Mouse (Mus musculus): Measurements from ENCODE around the gene Gm9803. TPM values are rescaled to one million over a fixed set of nuclear protein-coding genes. Genes with fewer than 3 reads are reported as not detected.

Gm9803 gene
- polyA plus RNA-seq, 1 experiment from 2014 or later: 16.5 TPM

DNA sequence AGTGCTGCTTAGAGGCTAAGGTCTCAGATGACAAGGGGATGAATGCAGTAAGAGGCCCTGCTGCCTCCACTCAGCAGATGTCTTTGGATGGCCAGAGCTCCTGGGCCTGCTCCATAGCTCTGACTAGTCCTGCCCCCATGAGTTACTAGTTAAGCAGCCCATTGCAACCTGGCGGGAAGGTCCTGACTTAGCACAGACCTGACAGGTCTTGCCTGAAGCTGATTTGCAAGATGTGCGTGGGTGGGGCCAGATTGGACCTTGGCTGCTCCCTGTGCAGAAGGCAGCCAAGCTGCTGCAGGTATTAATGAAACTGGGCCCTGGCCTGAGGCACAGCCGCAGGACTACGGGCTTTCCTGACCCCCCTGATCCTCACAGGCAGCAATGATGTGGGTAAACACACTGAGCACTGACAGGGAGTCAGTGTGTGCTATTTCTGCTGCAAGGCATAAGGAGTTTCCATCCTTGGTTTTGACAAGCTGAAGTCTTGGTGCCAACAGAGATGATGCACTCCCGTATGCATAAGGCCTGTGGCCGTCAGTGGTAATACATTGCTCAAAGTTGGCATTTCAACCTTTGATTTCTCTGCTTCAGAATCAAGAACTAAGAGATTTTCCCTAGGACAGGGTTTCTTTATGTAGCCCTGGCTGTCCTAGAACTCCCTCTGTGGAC is 6.8 kb upstream of the Gm9803 start:
- ATAC-seq (replicated peaks; ENCODE audit: insufficient number of reproducible peaks, insufficient read depth, low FRiP score, low read depth): no peak
- no peak overlapping the region for H3K4me3 ChIP-seq
- H3K9ac ChIP-seq: no peak overlapping the region
- no peak overlapping the region for H3K27ac ChIP-seq
- H3K9me3 ChIP-seq (replicated peaks): no peaks in the 10 kb centered on the region
- peaks cover 8% of the 10 kb centered on the region for H3K36me3 ChIP-seq
- peaks cover 14% of the 10 kb centered on the region for H3K4me1 ChIP-seq (replicated peaks)
- WGBS: 70% methylated on average over 6 of the region's 6 CpGs
- H3K4me2 ChIP-seq: no peak overlapping the region
- H3K27me3 ChIP-seq: no peaks in the 10 kb centered on the region

DNA sequence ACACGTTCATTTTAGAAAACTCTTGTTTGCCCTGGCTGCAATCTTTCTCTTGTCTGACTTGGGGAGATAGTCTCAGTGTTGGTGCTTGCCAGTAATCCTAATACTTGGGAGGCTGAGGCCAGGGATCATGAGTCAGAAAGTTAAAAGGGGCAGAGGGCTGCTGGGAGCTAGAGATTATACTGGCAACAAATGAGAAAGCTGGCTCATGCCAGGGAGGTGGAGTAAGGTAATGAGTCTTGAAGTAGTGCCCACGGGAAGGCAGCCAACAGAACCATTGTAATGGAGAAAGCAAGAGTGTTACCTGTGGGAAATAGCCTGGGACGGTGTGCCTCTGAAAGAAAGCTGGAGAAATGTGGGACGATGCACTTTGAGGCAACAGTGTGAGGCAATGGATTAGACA is 6.0 kb upstream of the Gm9803 start:
- Histone ChIP-seq H3K4me2 (no peak overlapping the region), H3K9ac (no peak overlapping the region), H3K4me3 (no peak overlapping the region), H3K27ac (no peak overlapping the region), H3K4me1 (replicated peaks) (peaks cover 14% of the 10 kb centered on the region), H3K27me3 (no peaks in the 10 kb centered on the region), H3K36me3 (peaks cover 5% of the 10 kb centered on the region; the same call in 1 of the 2 replicates), H3K9me3 (replicated peaks) (no peaks in the 10 kb centered on the region)
- no peak; the same call in 1 of the 2 replicates for ATAC-seq (replicated peaks; ENCODE audit: insufficient number of reproducible peaks, insufficient read depth, low FRiP score, low read depth)
- WGBS: 41% methylated on average over 4 of the region's 4 CpGs

DNA sequence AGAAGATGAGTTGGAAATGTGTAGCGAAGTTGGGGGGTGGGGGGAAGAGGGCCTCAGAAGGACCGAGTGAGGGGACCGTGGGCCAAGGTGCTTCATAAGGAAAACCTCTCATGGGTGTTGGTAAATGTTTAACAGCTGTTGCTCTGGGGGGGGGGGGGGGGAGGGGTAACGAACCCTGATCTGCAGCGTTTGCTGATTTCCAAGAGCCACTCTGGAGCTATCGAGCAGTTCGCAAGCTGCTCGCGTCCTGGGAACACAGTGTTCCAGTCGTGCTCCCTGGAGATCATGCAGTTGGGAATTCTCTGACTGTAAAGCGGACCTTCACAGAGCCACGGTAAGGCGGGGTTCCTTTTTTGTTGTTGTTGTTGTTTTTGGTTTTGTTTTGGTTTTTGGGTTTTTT is 5.5 kb upstream of the Gm9803 start:
- no peak for ATAC-seq (replicated peaks; ENCODE audit: insufficient number of reproducible peaks, insufficient read depth, low FRiP score, low read depth)

DNA sequence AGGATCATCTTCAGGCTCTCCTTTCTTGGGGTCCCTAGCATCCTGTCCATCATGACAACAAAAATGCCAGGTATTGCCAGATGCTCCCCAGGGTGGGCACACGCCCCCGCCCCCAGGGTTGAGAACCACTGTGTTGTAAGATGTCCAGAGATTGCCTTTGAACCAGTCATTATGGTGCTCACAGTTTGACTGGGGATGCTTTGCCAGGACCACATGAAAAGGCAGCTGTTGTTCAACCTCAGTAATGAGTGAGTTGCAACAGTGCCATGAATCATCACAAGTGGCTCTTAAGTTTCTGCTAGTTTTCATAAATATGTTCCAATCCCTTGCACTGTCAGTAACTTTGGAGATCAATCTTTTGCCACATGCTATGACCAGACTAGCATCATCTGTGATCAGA is 3.9 kb upstream of the Gm9803 start:
- WGBS: 94% methylated on average over 2 of the region's 2 CpGs
- Histone ChIP-seq H3K36me3 (peaks cover 4% of the 10 kb centered on the region), H3K9me3 (replicated peaks) (no peaks in the 10 kb centered on the region), H3K9ac (no peak overlapping the region), H3K27me3 (no peaks in the 10 kb centered on the region), H3K27ac (no peak overlapping the region), H3K4me1 (replicated peaks) (peaks cover 14% of the 10 kb centered on the region), H3K4me2 (no peak overlapping the region), H3K4me3 (no peak overlapping the region)
- no peak for ATAC-seq (replicated peaks; ENCODE audit: insufficient number of reproducible peaks, insufficient read depth, low FRiP score, low read depth)

More for the DNA sequence above, 5.5 kb upstream of the Gm9803 start:
- Histone ChIP-seq H3K4me2 (no peak overlapping the region), H3K27me3 (no peaks in the 10 kb centered on the region), H3K9ac (no peak overlapping the region), H3K27ac (no peak overlapping the region), H3K4me1 (replicated peaks) (peaks cover 14% of the 10 kb centered on the region), H3K9me3 (replicated peaks) (no peaks in the 10 kb centered on the region), H3K4me3 (no peak overlapping the region), H3K36me3 (no peaks in the 10 kb centered on the region)
- WGBS: 67% methylated on average over 12 of the region's 13 CpGs

DNA sequence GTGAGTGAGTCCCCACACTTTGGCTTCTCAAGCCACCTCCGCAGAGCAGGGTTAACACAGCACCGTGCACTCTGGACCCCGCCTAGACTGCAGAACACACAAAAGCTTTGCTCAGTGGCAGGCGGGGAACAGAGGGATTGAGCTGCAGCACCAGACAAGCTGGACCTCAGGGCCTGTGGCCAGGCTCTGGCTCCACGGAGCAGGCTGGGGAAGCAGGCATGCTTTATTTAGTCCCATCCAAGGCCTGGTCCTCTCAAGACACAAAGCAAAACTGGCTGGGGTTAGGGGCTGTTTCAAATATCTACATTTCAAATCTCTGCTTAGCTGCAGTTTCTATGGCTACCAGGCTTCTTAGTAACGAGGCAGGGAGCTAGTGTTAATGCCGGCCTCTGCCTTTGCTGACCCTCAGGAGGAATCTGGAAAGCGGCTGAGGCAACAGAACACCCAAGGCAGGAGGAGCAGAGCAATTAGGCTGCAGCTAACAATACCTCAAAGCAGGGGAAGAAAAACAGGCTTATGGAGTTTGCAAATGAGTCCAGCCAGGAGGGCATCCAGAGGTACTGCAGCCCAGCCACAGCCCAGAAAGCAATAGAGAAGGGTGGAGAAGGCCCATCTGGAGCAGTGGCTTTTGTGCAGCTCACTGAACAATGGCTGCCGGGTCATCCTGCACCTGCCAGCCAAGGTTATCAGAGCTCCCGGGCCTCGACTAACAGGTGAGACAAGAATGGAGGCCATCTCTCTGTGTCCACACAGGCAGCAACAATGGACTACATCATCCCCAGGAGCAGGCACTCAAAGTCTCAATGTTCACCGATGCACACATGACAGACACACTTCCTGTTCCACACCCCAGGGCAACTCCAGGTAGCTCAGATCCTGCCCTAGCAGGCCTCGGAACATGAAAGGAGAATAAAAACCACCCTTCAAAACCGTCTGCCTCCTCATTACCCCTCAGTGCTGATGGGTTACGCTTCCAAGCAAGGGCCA is 3.7 kb downstream of the Gm9803 start:
- no peaks in the 10 kb centered on the region for H3K27me3 ChIP-seq
- H3K9ac ChIP-seq: no peak overlapping the region
- no peaks in the 10 kb centered on the region for H3K4me1 ChIP-seq (replicated peaks)
- no peak overlapping the region for H3K27ac ChIP-seq
- 60% methylated on average over 15 of the region's 15 CpGs for WGBS
- no peaks in the 10 kb centered on the region for H3K9me3 ChIP-seq (replicated peaks)
- H3K4me2 ChIP-seq: no peak overlapping the region
- H3K36me3 ChIP-seq: peaks cover 67% of the 10 kb centered on the region
- no peak for ATAC-seq (replicated peaks; ENCODE audit: insufficient number of reproducible peaks, insufficient read depth, low FRiP score, low read depth)
- H3K4me3 ChIP-seq: no peak overlapping the region

DNA sequence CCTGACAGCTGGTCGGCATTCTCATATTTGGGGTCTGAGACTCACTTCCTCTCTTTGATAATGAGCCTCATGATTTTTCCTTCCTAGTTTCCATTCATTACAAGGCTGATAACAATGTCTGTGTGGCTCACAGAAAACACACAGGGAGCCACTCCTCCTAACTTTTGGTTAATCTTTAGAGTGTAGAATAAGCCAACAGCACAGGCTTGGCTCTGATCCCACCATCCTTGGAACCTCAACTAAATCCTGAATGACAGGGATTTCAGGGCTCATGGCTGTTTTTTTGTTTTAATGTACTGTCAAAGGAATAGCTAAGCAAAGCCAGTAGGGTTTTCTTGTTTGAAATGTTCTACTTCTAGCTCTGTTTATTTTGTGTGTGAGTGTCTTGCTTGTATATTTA is 10.5 kb downstream of the Gm9803 start:
- H3K4me3 ChIP-seq: no peak overlapping the region
- no peaks in the 10 kb centered on the region for H3K27me3 ChIP-seq
- H3K9me3 ChIP-seq (replicated peaks): no peaks in the 10 kb centered on the region
- WGBS: 57% methylated on average over 1 of the region's 1 CpGs
- ATAC-seq (replicated peaks; ENCODE audit: insufficient number of reproducible peaks, insufficient read depth, low FRiP score, low read depth): no peak
- H3K9ac ChIP-seq: no peak overlapping the region
- H3K4me2 ChIP-seq: no peak overlapping the region
- peaks cover 12% of the 10 kb centered on the region for H3K4me1 ChIP-seq (replicated peaks)
- peaks cover 45% of the 10 kb centered on the region for H3K36me3 ChIP-seq
- H3K27ac ChIP-seq: no peak overlapping the region

DNA sequence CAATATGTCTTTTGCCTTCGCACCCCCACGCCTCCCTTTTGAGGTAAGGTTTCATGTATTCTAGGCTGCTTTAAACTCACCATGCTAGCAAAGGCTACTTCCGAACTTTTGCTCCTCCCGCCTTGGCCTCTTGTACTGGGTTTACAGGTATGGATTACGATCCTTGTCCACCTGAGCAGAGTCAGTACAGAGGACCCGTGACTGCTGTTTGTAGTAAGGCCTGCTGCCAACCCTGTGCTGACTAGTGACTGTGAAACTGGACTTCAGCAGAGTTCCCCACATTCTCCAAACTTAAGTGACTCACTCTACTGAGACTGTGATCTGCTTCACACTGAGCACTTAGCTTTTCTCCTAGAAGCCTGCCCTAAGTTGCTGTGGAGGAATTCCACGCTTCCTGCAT is 13.8 kb downstream of the Gm9803 start:
- Histone ChIP-seq H3K4me1 (replicated peaks) (peaks cover 17% of the 10 kb centered on the region), H3K36me3 (peaks cover 15% of the 10 kb centered on the region), H3K9me3 (replicated peaks) (no peaks in the 10 kb centered on the region), H3K9ac (no peak overlapping the region), H3K4me3 (no peak overlapping the region), H3K4me2 (no peak overlapping the region), H3K27me3 (no peaks in the 10 kb centered on the region), H3K27ac (no peak overlapping the region)
- WGBS: 85% methylated on average over 7 of the region's 7 CpGs
- no peak for ATAC-seq (replicated peaks; ENCODE audit: insufficient number of reproducible peaks, insufficient read depth, low FRiP score, low read depth)

DNA sequence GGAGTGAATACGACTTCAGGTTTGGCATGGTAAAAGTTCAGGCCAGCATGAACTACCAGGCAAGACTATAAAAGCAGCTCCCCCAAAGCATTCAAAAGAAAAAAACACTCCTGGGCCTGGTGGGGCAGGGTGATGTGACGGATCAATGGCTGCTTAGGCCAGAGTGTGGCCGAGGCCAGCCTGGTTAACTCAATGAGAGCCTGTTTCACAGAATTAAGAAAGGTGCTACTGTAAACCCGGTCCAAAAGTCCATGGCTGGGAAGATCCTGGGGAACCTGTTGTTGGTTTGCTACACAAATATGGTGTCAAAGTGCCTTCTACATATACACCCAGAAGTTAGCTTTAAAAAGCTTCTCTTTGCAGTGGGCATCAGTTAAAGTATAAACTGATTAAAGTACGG is 14.9 kb downstream of the Gm9803 start:
- Histone ChIP-seq H3K36me3 (peaks cover 6% of the 10 kb centered on the region; the same call in 1 of the 2 replicates), H3K4me3 (no peak overlapping the region), H3K9me3 (replicated peaks) (no peaks in the 10 kb centered on the region), H3K9ac (no peak overlapping the region), H3K27ac (no peak overlapping the region), H3K4me2 (no peak overlapping the region), H3K27me3 (no peaks in the 10 kb centered on the region), H3K4me1 (replicated peaks) (peaks cover 17% of the 10 kb centered on the region)
- WGBS: 90% methylated on average over 5 of the region's 5 CpGs
- ATAC-seq (replicated peaks; ENCODE audit: insufficient number of reproducible peaks, insufficient read depth, low FRiP score, low read depth): no peak

DNA sequence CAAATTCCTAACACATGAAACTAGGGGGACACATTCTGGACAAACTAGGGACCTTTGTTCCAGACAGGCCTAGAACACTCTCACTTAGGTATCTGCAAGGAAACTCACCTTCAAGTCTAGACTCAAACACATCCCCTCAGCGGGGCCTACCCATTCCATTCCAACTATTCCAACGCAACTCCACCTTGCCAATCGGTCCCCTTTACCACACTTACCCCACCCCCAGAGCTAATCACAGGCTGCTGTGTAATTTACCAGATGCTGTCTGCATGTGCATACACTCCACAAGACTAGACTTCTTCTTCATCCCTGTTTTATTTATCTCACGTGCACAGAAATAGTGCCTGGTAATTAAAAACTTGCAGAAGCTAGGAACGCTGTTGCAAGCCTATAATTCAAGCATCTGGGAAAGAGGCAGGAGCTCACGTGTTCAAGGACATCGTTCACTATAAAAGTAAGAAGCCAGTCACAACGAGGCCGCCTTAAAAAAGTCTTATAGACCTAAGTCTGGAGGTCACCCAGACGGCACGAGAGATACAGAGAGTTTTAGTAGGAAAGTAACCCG is 15.9 kb downstream of the Gm9803 start:
- Histone ChIP-seq H3K27me3 (no peaks in the 10 kb centered on the region), H3K36me3 (peaks cover 6% of the 10 kb centered on the region; the same call in 1 of the 2 replicates), H3K4me2 (peak overlapping the region; percentile 68), H3K27ac (peak overlapping the region; percentile 92), H3K9ac (peak overlapping the region; percentile 95), H3K4me3 (peak overlapping the region; percentile 98), H3K4me1 (replicated peaks) (peaks cover 17% of the 10 kb centered on the region), H3K9me3 (replicated peaks) (no peaks in the 10 kb centered on the region)
- ATAC-seq (replicated peaks; ENCODE audit: insufficient number of reproducible peaks, insufficient read depth, low FRiP score, low read depth): no peak
- 10% methylated on average over 12 of the region's 12 CpGs for WGBS

DNA sequence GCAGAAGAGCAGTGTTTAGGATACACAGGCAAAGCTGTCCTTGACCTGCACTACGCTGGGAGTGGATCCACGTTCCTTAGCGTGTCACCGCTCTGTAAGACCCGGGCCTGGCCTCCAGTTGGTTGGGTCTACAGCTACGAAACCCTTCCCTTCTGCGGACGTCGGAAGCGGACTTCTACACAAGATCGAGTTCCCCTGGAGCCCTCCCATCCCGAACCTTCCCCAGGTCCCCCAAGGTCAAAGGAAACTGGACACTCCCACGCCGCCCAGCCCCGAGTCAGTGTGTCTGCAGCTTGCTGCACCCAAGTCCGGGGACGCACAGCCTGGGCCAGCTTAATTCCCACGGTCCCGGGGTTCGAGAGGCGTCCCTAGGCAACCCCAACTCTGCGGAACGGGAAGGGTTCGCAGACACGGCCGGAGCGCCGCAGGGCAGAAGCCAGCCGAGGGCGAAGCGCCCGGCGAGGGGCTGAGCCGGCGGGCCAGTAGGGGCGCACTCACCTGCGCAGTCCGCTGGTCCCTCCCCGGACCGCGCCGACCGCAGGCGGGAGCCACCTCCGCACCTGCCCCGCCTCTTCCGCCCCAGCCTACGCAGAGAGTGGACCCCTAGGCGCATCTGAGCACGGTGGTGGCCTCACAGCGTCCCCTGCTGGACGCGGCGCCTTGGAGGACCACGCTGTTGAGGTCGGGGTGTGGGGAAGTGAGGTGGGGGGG is 16.7 kb downstream of the Gm9803 start, which contains the start of gene 1700021F05Rik:
Gene 1700021F05Rik (minus strand): TSS at position 553 of the 711 bp plus-strand sequence.
- ATAC-seq (replicated peaks; ENCODE audit: insufficient number of reproducible peaks, insufficient read depth, low FRiP score, low read depth): peak; percentile 100
- Histone ChIP-seq H3K9ac (peak within 1 kb of the TSS; percentile 95), H3K27me3 (no peaks in the 10 kb centered on the region), H3K9me3 (replicated peaks) (no peaks in the 10 kb centered on the region), H3K27ac (peak within 1 kb of the TSS; percentile 92), H3K4me1 (replicated peaks) (peaks cover 17% of the 10 kb centered on the region), H3K4me3 (peak within 1 kb of the TSS; percentile 98), H3K36me3 (peaks cover 6% of the 10 kb centered on the region; the same call in 1 of the 2 replicates), H3K4me2 (peak within 1 kb of the TSS; percentile 68)
- WGBS: under 1% methylated on average over 55 of the region's 56 CpGs

DNA sequence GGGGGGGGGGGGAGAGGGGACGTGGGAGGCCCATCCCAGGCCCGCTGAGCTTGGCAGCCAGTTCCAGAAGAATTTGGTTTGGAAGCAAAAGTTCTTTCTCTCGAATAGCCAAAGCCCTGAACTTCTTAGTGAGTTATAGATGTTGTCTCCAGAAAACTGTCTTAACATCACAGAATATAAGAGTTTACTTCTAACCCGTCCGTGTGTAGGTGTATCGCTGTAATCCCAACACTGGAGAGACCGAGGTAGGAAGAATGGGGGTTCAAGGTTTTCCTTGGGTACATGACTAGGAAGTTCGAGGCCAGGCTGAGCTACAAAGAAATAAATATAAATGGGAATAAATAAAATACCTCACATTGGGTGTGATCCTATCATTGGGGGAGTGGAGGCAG is 17.3 kb downstream of the Gm9803 start:
- Histone ChIP-seq H3K4me1 (replicated peaks) (peaks cover 17% of the 10 kb centered on the region), H3K9ac (no peak overlapping the region), H3K9me3 (replicated peaks) (no peaks in the 10 kb centered on the region), H3K36me3 (peaks cover 4% of the 10 kb centered on the region; the same call in 1 of the 2 replicates), H3K27me3 (no peaks in the 10 kb centered on the region), H3K27ac (no peak overlapping the region), H3K4me3 (peak overlapping the region; percentile 98), H3K4me2 (peak overlapping the region; percentile 49)
- WGBS: 42% methylated on average over 7 of the region's 8 CpGs
- ATAC-seq (replicated peaks; ENCODE audit: insufficient number of reproducible peaks, insufficient read depth, low FRiP score, low read depth): no peak

All from heart, embryonic 15.5 days (tissue).